Mouse (Mus musculus) urinary bladder, postnatal 36 days (tissue): Measurements from ENCODE around the gene Dlg2.

Experiments
- DNase-seq, 2 experiments: peaks; one replicate each; pipeline ENCODE4 v3.0.0; 2022; ENCODE audit warnings: low spot score in 2 of 2, mixed read lengths in 1 of 2

Gene Dlg2

DNA sequence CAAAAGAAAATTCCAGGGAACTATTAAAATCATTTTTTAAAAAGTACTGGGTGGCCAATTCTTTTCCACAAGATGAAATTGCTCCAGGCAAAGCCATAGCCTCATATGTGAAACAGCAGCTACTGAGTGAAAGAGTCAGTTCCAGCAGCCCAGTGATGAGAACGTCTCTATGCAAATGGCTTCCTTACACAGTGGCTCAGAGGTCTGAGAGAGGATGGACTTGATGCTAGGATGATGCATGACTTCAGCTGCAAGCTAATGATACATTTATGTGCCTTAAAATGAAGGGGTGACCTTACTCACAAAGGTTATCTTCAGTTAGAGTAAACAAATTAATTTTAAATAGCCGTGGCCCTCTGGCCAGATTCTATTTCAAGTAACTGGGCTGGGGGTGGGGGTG is 1420.5 kb downstream of the Dlg2 start:
- no peak for DNase-seq

GRCm38 (mm10) chr7:91897509-91897908 is 1421.0 kb downstream of the Dlg2 start:
- DNase-seq: no peak

DNA sequence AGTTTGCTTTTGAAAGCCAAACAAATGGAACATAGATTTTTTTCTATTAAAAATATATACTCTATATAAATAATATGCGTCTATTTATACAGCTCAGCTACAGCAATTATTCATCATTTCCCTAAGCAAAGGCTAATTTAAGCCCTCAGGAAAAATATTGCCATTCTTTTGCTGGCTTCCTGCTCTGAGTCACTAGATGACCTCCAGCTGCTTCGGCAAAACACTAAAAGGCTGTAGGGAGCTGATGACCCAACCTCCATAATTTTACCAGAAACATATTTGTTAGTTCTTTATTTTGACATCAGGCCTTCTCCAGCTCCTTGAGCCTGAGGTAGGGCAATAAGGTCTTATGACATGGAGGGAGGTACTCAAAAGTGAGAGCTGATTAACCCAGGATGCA is 1426.0 kb downstream of the Dlg2 start:
- DNase-seq: no peak

DNA sequence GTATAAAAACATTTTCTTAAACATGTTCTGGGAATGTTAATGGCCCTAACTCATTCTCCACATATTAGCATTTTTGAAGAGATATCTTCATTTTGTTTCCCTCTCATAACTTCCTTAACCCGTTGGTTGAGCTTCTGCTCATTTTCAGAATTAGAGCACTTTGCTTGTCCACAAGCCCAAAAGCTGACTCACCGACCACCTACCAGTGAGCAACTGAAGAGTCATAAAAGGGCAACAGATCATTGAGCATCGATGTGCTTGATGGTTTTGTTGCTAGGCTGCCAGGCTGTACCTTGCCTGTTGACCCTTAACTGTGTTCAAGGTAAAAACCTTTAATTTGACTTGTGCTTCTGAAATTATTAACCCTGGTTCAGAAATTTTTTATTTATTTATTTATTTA is 1440.3 kb downstream of the Dlg2 start:
- no peak for DNase-seq

DNA sequence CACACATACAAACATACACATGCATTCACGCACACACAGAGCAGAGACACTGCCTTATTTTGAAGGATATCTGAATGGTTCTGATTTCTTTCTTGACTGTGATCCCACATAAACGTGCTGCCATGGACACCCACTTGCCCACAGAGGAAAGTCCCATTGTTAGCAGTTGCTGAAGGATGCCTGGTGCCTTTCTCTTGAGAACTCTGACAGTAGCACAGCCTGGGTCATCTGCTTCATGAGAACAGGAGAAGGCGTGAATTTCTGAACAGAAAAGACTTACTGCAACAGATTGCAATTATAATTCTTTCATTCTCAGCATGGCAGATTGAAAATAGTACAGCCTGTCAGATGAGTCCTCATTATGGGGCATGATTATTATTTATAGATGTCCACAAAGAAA is 1442.6 kb downstream of the Dlg2 start:
- DNase-seq: no peak

DNA sequence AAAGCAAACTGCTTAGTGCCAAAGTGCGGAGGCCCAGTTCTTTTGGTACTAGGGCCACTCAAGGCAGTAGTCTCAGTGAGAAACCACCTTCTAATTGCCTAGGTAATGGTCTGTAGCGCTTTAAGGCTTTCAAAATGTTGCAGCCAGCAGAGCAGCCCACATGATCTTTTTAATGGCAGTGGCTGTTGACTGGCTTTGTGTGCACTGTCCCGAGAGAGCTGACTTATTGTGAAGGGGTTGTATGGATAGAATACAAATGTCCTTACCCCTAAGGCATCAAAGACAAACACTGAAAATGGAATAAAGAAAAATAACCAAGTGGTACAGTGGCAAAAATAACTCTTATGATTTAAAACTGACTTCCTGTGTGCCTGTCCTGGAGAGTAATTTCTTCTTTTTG is 1443.3 kb downstream of the Dlg2 start:
- DNase-seq: no peak

GRCm38 (mm10) chr7:91934881-91935597 is 1458.6 kb downstream of the Dlg2 start:
- DNase-seq: no peak

GRCm38 (mm10) chr7:91936193-91936592 is 1459.7 kb downstream of the Dlg2 start:
- no peak for DNase-seq

DNA sequence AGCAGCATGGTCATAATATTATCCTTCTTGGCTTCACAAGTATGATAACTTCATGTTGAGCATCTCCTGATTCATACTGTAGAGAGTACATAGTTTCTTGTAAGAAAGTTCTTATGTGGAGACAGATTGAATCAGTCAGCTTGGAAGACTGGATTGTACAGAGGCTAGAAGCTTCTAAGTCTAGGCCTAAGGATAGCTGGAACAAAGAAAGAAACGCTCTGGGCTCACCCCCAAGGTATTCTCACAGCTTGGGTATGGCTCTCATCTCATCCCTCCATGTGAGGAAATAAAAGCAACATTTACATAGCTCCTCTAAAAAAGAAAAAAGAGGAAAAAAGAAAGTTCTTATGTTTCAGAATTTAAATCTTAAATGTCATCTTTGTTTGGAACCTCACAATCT is 1466.8 kb downstream of the Dlg2 start:
- no peak for DNase-seq

- no peak for DNase-seq
These were observed 1479.1 kb downstream of the Dlg2 start for GRCm38 (mm10) chr7:91955584-91955983.

DNA sequence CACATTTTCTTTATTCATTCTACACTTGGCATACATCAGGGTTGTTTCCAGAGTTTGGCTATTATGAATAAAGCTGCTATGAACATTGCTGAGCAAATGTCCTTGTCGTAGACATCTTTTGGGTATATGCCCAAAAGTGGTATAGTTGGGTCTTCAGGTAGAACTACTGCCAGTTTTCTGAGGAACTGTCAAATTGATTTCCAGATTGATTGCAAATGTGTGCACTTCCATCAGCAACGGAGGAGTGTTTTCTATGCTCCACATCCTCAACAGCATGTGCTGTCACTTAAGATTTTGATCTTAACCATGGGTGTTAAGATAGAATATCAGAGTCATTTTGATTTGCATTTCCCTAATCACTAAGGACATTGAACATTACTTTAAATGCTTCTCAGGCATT is 1486.5 kb downstream of the Dlg2 start:
- DNase-seq: no peak

DNA sequence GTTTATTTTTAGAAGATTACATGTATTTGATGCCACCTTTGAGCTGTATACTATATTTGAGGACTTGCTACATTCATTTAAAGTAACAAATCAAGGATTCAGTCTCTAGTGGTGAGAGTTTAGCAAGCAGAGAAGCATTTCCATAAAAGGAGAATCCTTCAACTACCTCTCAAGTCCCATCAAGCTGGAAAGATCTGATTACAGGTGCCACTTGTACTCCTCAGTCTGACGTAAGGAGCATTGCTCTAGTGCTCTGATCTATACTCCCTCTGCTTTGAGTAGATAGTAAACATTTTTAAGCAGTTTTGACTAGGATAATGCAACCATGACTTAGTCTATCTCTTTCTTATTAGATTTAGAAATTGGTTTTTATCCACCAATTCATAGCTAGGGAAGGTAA is 1496.5 kb downstream of the Dlg2 start:
- DNase-seq: no peak

DNA sequence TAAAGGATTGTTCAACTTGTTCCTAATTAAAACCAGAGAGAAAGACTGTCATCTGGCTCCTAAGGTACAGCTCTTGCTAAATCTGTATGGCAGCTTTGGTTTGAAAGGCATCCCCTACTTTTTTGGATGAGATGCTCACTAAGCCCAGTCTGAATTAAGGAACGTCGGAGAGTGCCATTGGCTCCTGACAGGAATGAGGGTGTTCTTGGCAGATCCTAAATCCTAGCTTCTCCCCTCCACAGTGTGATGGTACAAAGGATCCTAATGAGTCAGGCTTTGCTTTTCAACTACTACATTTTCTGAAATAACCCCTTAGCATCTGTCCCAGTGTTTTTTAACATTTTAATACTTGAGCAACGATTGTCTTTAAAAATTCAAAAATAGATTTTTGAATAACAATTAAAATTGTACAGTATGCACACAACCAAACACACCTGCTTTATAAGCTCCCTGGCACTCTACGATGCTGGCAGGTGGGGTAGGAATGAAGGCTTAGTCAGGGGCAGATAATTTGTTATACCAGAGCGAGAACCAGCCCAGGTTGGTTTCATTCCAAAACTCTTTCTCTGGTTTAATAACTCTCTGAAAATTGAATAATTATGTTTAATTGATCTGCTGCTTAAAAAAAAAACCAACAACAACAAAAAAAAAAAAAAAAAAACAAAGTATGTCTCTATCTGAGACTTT is 1527.4 kb downstream of the Dlg2 start:
- DNase-seq: no peak

DNA sequence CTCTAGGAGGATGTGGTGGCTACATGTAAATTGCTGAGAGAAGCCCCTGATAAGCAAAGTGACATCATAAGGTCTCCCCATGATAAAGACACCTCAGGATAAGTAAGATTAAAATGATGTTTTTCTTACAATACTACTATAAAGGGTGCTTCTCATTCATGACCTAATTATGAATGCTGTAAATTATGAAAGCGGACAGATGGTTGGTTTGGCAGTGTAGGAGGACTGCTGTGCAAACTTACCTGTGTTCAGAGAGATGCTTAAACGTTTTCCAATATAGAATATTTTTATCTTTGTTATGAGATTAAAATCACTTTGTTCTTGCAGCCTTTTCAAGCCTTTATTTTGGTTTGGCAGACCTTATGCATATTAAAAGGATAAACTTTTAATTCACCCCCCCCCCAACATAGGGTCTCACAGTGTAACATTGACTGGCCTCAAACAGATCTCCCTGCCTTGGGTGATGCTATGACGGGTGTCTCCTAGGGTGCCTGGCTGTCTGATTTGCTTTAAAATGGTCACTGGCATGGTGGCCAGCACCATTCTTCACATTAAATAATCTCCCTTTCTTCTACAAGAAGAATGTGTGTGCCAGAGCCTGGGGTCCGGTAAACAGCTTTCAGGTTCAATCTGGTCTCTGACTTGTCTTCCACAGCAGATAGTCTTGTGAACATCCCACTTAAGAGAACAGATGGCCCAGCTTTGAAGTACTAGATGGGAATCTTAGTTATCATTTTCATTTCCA is 1529.4 kb downstream of the Dlg2 start:
- no peak for DNase-seq

- no peak for DNase-seq
These were observed 1532.2 kb downstream of the Dlg2 start for GRCm38 (mm10) chr7:92008702-92009101.

- DNase-seq: no peak
These were observed 1548.5 kb downstream of the Dlg2 start for GRCm38 (mm10) chr7:92024928-92025327.

DNA sequence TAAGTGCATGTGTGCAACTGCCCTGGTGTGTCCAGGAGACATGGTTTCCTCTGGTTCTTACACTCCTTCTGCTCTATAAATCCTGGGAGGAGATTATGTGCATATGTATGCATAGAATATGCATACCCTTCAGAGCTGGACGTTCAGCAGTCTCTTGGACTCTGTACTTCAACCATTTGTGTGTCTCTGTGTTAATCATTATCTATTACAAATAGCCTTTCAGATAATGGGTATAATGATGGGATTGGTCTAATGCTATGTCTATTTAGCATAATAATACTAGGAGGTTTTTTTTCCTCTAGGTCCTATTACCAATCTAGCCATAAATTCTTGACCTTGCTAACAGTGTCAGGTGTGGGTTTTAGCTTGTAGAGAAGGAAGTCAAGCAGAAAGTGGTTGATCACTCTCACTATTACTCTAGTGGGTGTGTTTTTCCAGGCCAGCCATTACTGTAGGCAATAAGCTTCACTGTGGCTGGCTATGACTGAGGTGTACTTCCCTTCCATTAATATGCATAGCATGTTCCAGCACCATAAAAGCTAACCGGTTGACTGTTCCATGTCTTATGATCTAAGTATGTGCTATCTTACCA is 1549.1 kb downstream of the Dlg2 start:
- DNase-seq: no peak

- DNase-seq: peak in 1 of 2 experiments; percentile 1
These were observed 1550.6 kb downstream of the Dlg2 start for GRCm38 (mm10) chr7:92027049-92027448.

DNA sequence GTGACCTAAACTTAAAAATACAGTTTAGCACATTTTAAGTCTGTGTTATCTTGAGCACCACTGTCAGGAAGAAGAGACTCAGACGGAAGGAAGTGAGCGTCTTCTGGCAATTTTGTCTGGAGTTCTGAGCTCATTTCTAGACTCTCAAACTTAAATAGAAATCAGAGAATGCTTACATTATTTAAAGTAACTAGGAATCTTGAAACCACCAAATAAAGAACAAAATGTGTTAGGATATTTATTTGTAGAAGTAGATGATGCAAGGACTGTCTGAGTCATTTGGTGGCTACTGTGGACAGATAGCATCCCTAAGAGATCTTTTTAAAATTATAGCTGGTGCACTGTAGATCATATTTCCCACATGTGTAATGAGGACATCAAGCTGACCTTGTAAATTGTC is 1557.8 kb downstream of the Dlg2 start:
- DNase-seq: no peak

GRCm38 (mm10) chr7:92040187-92040586 is 1563.7 kb downstream of the Dlg2 start:
- no peak for DNase-seq

- DNase-seq: no peak
These were observed 1564.4 kb downstream of the Dlg2 start for GRCm38 (mm10) chr7:92040785-92041411.

DNA sequence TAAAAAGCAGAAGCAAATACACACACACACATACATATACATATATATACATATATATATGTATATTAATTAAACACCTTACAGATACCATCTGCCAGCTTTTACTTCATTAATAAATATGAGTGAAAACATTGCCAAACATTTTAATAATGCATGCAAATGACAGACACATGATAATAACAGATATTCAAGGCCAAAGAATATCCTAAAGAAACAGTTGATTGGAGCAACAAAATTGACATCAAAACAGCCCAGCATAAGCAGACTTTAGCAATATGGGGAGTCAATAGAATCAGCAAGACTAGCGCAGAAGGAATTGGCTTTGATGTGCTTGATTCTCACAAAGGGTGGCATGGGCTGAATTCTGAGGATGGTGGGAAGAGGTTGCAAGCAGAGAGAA is 1568.5 kb downstream of the Dlg2 start:
- no peak for DNase-seq
